Mouse (Mus musculus) embryonic fibroblast, embryonic 13.5 days (primary cell): ENCODE data around the gene Slamf9.

Experiments used
- CTCF ChIP-seq: IDR thresholded peaks from 2 replicates; pipeline ENCODE4 v1.5.1; 2011; ENCODE audit warnings: mild to moderate bottlenecking, control low read depth, low read length, moderate library complexity, borderline replicate concordance; ENCODE audit not compliant: insufficient read depth
- POLR2A ChIP-seq: IDR thresholded peaks from 2 replicates; pipeline ENCODE4 v1.6.1; 2011; ENCODE audit warnings: low read depth, mild to moderate bottlenecking, control low read depth, low read length, moderate library complexity

DNA sequence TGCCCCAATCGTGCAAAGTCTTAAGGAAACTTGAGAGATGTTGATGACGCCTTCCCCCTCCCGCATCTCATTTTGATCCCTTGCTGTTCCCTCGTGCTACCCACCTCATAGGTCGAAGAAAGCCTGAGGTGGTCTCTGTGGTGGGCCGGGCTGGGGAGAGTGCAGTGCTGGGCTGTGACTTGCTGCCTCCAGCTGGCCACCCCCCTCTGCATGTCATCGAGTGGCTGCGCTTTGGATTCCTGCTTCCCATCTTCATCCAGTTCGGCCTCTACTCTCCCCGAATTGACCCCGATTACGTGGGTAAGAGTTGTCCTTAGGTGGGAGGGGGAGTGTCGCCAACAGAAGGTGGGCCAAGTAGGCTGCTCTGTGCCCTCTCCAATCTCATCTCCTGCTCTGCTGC, 9.5 kb downstream of the Slamf9 start:
- TF ChIP-seq POLR2A (no peak), CTCF (no peak)
